19 mouse cellular contexts compared by ENCODE assay signal in genomic region chr12:72793983-72794382, GRCm38 (mm10). TPM values are rescaled to one million over a fixed set of nuclear protein-coding genes. Genes with fewer than 3 reads are reported as not detected.
A peak's percentile ranks its signal among the peaks of the same experiment; 100 is the strongest.
DNase-seq lines count a peak whose midpoint lies in the region; ATAC-seq and TF ChIP-seq lines count a peak whose summit lies in the region.
"Had no signal": no experiment of that assay in that cellular context is flagged by ENCODE, and none has a peak within 500 bp of the region (broad histone marks: within the 10 kb centered on the region; RNA-seq: fewer than 3 reads in every experiment).

No protein-coding gene starts in this region.

- peak overlapping the region; percentile 31; the same call in 1 of the 2 replicates for H3K4me3 ChIP-seq in layer of hippocampus, adult 2 months
- H3K4me3 ChIP-seq in midbrain, postnatal 0 days (ENCODE audit: low read depth, low read length): no peak overlapping the region
- no peak overlapping the region for H3K4me3 ChIP-seq in midbrain, embryonic 16.5 days (ENCODE audit: low read depth, low read length)
- H3K4me3 ChIP-seq: embryonic facial prominence, embryonic 10.5 days; forebrain, embryonic 13.5 days; heart, embryonic 13.5 days had no signal

- no peak for TF ChIP-seq CTCF in layer of hippocampus, adult 2 months (conservative IDR thresholded peaks at IDR 0.05)
- no peak for TF ChIP-seq CTCF in midbrain, postnatal 0 days (IDR thresholded peaks at IDR 0.05)

- no peak overlapping the region for H3K4me2 ChIP-seq in midbrain, postnatal 0 days (ENCODE audit: low read depth, low read length, poor library complexity, severe bottlenecking)
- no peak overlapping the region for H3K4me2 ChIP-seq in midbrain, embryonic 16.5 days (ENCODE audit: low read length)
- H3K4me2 ChIP-seq: forebrain, embryonic 13.5 days; heart, embryonic 13.5 days; hindbrain, embryonic 14.5 days had no signal

- H3K27me3 ChIP-seq in midbrain, postnatal 0 days (ENCODE audit: insufficient read depth, low read length): no peaks in the 10 kb centered on the region
- H3K27me3 ChIP-seq in midbrain, embryonic 16.5 days (ENCODE audit: control insufficient read depth, insufficient read depth, low read depth, low read length): no peaks in the 10 kb centered on the region
- H3K27me3 ChIP-seq: CH12.LX; forebrain, embryonic 13.5 days; heart, embryonic 13.5 days; Patski had no signal

- WGBS in midbrain, postnatal 0 days: 92% methylated on average over 8 of the region's 8 CpGs
- WGBS in midbrain, embryonic 16.5 days: 93% methylated on average over 8 of the region's 8 CpGs

- H3K9me3 ChIP-seq in midbrain, postnatal 0 days (ENCODE audit: low read length): no peaks in the 10 kb centered on the region
- no peaks in the 10 kb centered on the region for H3K9me3 ChIP-seq in midbrain, embryonic 16.5 days (replicated peaks; ENCODE audit: control insufficient read depth, low read length, poor library complexity, severe bottlenecking)
- H3K9me3 ChIP-seq: embryonic facial prominence, embryonic 10.5 days; forebrain, embryonic 13.5 days; heart, embryonic 13.5 days had no signal

- peak overlapping the region; percentile 87 for H3K27ac ChIP-seq in layer of hippocampus, adult 2 months
- no peak overlapping the region for H3K27ac ChIP-seq in midbrain, postnatal 0 days (ENCODE audit: low read depth, low read length)
- no peak overlapping the region for H3K27ac ChIP-seq in midbrain, embryonic 16.5 days (ENCODE audit: low read length)
- H3K27ac ChIP-seq: embryonic facial prominence, embryonic 10.5 days; forebrain, embryonic 13.5 days; heart, embryonic 13.5 days; hindbrain, embryonic 14.5 days had no signal

- H3K4me1 ChIP-seq in midbrain, postnatal 0 days (ENCODE audit: insufficient read depth, low read length): no peaks in the 10 kb centered on the region
- H3K4me1 ChIP-seq in midbrain, embryonic 16.5 days (ENCODE audit: control insufficient read depth, insufficient read depth, low read length): no peaks in the 10 kb centered on the region
- H3K4me1 ChIP-seq: embryonic facial prominence, embryonic 10.5 days; forebrain, embryonic 13.5 days had no signal

- DNase-seq in frontal cortex, adult 2 months (ENCODE audit: extremely low spot score in 1 of 2, low spot score in 1 of 2): no peak
- no peak for DNase-seq in layer of hippocampus, adult 2 months (ENCODE audit: low spot score in 2 of 2)
- no peak for DNase-seq in layer of hippocampus, adult 11-12 months (ENCODE audit: low spot score)
- DNase-seq in midbrain, postnatal 0 days (ENCODE audit: low spot score): peak; percentile 43
- DNase-seq: adrenal gland, postnatal 14 days; cerebellum, adult 9-10 months; forebrain, postnatal 0 days; gastrocnemius, postnatal 36 days; heart, adult 11 months; heart, postnatal 36 days had no signal

- peaks cover 11% of the 10 kb centered on the region; the same call in 1 of the 2 replicates for H3K36me3 ChIP-seq in midbrain, postnatal 0 days (ENCODE audit: insufficient read depth, low read length)
- peaks cover 7% of the 10 kb centered on the region for H3K36me3 ChIP-seq in midbrain, embryonic 16.5 days (ENCODE audit: control insufficient read depth, insufficient read depth, low read length)

- H3K9ac ChIP-seq in midbrain, postnatal 0 days (replicated peaks; ENCODE audit: low read length, poor library complexity, severe bottlenecking): no peak overlapping the region
- H3K9ac ChIP-seq in midbrain, embryonic 16.5 days (ENCODE audit: low read depth, low read length): no peak overlapping the region
- H3K9ac ChIP-seq: forebrain, embryonic 13.5 days; forebrain, postnatal 0 days; heart, embryonic 13.5 days; hindbrain, embryonic 14.5 days had no signal

- ATAC-seq in frontal cortex, adult (ENCODE audit: low TSS enrichment): peak; percentile 56
- ATAC-seq in midbrain, postnatal 0 days (ENCODE audit: low FRiP score): no peak
- ATAC-seq in midbrain, embryonic 16.5 days: no peak
- ATAC-seq: activated CD4-positive, CD25-positive, alpha-beta regulatory T cell, adult 4 months; forebrain, embryonic 13.5 days; forebrain, postnatal 0 days; Patski had no signal

RNA-seq across cellular contexts. Expression of gene Ppm1a, which starts 36.7 kb away (rescaled TPM):
- polyA plus RNA-seq in frontal cortex, adult 2 months (2012; rRNA removed): 182 and 198 TPM in 2 replicates
- total RNA-seq in layer of hippocampus, adult 2 months (2021): 100 to 1,000 TPM; 244 to 254 TPM
- 170 and 198 TPM in 2 replicates for total RNA-seq in midbrain, postnatal 0 days (2014; rRNA removed)
- polyA plus RNA-seq in midbrain, postnatal 0 days (2015; fragmentation: Nextera tagmentation; extraction: Ambion mirVana): 70.6 and 79.3 TPM in 2 replicates
- 52.3 and 55.9 TPM in 2 replicates for polyA plus RNA-seq in midbrain, embryonic 16.5 days (2015; fragmentation: Nextera tagmentation; extraction: Ambion mirVana)
